Mouse (Mus musculus) cortical plate, adult 2 months (tissue): ENCODE data around the gene Brf1.

Source experiments
- CTCF ChIP-seq: fragments of 200-500 bp; IDR thresholded peaks from 2 replicates; pipeline ENCODE4 v1.5.1; 2011; ENCODE audit warnings: mild to moderate bottlenecking, control low read depth, low read length; ENCODE audit not compliant: insufficient read depth; ENCODE audit errors: extremely low read depth
- POLR2A ChIP-seq: fragments of 200-500 bp; IDR thresholded peaks from 2 replicates; pipeline ENCODE4 v1.6.1; 2011; ENCODE audit warnings: mild to moderate bottlenecking, low read length, control low read depth; ENCODE audit not compliant: insufficient read depth; ENCODE audit errors: extremely low read depth

DNA sequence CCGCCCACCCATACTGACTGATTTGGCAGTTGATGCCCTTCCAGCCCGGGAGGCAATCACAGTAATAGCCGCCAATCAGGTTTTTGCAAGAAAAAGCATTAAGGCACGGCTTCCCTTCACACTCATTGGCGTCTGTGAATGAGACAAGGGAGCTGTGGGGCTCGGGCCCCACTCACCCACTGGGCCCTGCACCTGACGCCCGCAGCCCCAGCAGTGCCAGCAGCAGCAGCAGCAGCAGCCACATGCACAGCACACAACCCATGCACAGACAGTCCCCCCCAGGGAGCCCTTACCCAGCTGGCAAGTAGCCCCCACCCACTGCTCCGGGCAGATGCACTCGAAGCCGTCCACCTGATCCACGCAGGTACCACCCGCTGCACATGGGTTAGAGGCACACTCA, 84.9 kb downstream of the Brf1 start:
- no peak for TF ChIP-seq CTCF
- no peak for TF ChIP-seq POLR2A
